Mouse (Mus musculus): Measurements from ENCODE around the gene 1700047I17Rik2. TPM values are rescaled to one million over a fixed set of nuclear protein-coding genes. Genes with fewer than 3 reads are reported as not detected.
"Not testable (repeated sequence)": the region's sequence is repeated elsewhere in the genome, so short reads cannot be mapped to it uniquely, and the experiment has no call there.

1700047I17Rik2 gene
- polyA plus RNA-seq (2015; fragmentation: Nextera tagmentation; extraction: Ambion mirVana): 0.71 TPM in 1 of 2 replicates, not detected in the other

DNA sequence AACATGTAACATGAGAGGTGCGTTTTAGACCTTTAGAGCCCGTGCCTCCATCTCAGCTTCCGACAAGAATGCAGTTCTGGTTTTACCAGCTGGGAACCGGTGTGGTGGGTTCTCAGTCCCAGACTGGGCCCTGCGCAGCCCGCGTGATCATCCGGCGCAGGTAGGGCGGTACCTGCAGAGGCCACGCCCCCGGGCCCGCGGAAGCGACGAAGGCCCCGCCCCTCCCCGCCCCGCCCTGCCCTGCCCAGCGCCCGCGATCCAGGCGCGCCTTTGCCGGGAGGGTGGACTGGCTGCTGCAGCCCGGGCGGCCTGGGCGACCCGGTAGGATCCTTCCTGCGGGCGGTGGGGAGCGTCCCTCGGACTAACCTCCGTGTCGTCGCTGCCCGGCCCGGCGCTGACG, at the start of gene 1700047I17Rik2:
Gene 1700047I17Rik2, plus strand, starts transcription at position 287 of the 400 bp plus-strand sequence.
- not testable (repeated sequence) for H3K4me3 ChIP-seq (ENCODE audit: low read depth, low read length); H3K9ac ChIP-seq (ENCODE audit: low read depth, low read length); H3K36me3 ChIP-seq (ENCODE audit: control insufficient read depth, insufficient read depth); H3K27me3 ChIP-seq (ENCODE audit: control insufficient read depth, insufficient read depth, low read depth, low read length); H3K4me1 ChIP-seq (ENCODE audit: control insufficient read depth, low read depth, low read length); H3K27ac ChIP-seq (ENCODE audit: low read length); H3K9me3 ChIP-seq (replicated peaks; ENCODE audit: control insufficient read depth, low read length); H3K4me2 ChIP-seq (ENCODE audit: low read depth, low read length)
- no CpG with 5 or more reads among the region's 40 CpGs for whole genome bisulfite sequencing (ENCODE audit: insufficient replicate concordance)
- peak; percentile 98 for ATAC-seq (ENCODE audit: low read depth)

DNA sequence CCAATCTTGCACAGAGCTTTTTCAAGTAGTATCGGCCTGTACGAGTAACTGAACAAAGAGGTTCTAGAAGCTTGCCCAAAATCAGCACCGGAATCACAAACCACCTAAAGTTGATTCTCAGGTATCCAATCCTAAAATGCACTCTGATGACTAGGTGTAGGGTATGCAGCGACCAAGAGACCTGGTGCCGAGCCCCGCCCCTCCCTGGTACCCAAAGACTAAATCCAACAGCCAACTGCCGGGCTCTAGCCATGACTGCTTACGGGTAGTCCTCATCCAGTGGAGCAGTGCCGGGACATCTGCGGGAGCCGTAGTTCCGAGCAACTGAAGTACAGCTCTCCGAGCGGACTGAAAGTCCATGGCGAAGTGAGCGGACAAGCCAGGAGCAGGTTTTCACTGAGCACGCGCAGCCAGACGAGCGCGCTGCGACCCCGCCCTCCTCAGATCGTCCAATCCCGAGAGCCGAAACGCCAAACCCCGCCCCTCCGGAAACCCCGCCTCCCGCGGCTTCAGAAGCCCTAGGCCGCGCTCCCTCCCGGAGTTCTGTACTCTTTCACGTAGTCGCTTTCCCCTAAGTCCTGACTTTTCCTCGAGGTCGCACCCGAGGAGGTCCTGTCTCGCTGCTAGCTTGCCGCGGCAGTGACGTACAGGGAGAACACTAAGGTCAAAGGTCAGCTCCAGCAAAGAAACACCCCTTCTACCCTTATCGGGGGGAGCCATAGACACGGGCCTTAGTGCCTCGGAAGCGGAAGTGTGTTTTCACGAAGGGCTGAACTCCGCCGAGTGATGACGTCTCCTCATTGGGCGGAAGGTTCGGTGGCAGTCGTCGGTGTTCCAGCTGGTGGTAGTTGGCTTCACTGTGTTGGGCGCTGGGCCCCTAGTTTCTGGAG, 44.6 kb upstream of the 1700047I17Rik2 start, which contains the start of gene Srp54b:
Gene Srp54b, plus strand, starts transcription at position 546 of the 890 bp plus-strand sequence.
- H3K4me2 ChIP-seq (ENCODE audit: low read depth, low read length); H3K9me3 ChIP-seq (replicated peaks; ENCODE audit: control insufficient read depth, low read length); H3K9ac ChIP-seq (ENCODE audit: low read depth, low read length); H3K36me3 ChIP-seq (ENCODE audit: control insufficient read depth, insufficient read depth); H3K4me1 ChIP-seq (ENCODE audit: control insufficient read depth, low read depth, low read length); H3K4me3 ChIP-seq (ENCODE audit: low read depth, low read length); H3K27me3 ChIP-seq (ENCODE audit: control insufficient read depth, insufficient read depth, low read depth, low read length); H3K27ac ChIP-seq (ENCODE audit: low read length): not testable (repeated sequence)
- peak; percentile 96 for ATAC-seq (ENCODE audit: low read depth)
- no CpG with 5 or more reads among the region's 57 CpGs for WGBS (ENCODE audit: insufficient replicate concordance)

DNA sequence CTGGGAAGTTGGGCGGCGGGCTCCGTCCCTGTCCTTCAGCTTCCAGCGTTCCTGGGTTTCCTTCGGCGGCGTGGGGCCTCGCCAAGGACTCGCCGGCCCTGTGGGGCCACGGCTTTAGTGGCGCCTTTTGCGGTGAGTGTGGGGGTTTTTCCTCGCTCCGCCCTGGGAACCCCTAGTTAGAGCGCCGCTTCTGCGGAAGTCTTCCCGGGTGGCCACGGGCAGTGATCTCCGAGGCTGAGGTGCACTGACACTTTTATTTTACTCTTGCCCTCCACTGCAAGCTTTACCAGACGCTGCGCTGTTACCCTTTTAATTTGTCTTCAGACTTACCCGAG, 44.0 kb upstream of the 1700047I17Rik2 start:
- WGBS (ENCODE audit: insufficient replicate concordance): 0% methylated on average over 9 of the region's 24 CpGs
- not testable (repeated sequence) for H3K9me3 ChIP-seq (replicated peaks; ENCODE audit: control insufficient read depth, low read length); H3K27ac ChIP-seq (ENCODE audit: low read length); H3K36me3 ChIP-seq (ENCODE audit: control insufficient read depth, insufficient read depth); H3K4me3 ChIP-seq (ENCODE audit: low read depth, low read length); H3K4me1 ChIP-seq (ENCODE audit: control insufficient read depth, low read depth, low read length); H3K27me3 ChIP-seq (ENCODE audit: control insufficient read depth, insufficient read depth, low read depth, low read length); H3K4me2 ChIP-seq (ENCODE audit: low read depth, low read length); H3K9ac ChIP-seq (ENCODE audit: low read depth, low read length)
- ATAC-seq (ENCODE audit: low read depth): peak; percentile 28

DNA sequence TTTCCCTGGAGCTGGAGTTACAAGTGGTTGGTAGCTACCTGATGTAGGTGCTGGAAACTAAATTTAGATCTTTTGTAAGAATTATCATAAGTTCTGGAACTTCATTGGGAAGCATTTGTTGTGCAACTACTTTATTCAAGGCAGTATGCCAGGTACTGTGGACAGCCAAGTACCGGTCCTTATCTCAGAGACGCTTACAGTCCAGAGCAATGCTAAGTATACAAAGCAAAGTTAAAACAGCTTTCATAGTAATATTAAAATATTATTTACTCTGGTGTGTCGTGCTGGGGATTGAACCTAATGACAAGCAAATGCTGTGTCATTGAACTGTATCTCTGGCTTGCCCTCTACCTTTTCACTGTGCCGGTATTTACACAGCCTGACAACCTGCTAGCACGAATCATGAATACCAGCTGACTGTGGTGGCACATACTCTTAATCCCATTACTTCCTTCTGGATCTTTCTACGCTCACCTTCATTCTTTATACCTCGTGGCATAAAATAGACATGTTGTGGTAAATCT, 32.3 kb upstream of the 1700047I17Rik2 start:
- not testable (repeated sequence) for H3K36me3 ChIP-seq (ENCODE audit: control insufficient read depth, insufficient read depth); H3K27ac ChIP-seq (ENCODE audit: low read length); H3K27me3 ChIP-seq (ENCODE audit: control insufficient read depth, insufficient read depth, low read depth, low read length); H3K4me1 ChIP-seq (ENCODE audit: control insufficient read depth, low read depth, low read length); H3K4me3 ChIP-seq (ENCODE audit: low read depth, low read length); H3K9ac ChIP-seq (ENCODE audit: low read depth, low read length); ATAC-seq (ENCODE audit: low read depth); H3K4me2 ChIP-seq (ENCODE audit: low read depth, low read length); H3K9me3 ChIP-seq (replicated peaks; ENCODE audit: control insufficient read depth, low read length)
- WGBS (ENCODE audit: insufficient replicate concordance): no CpG with 5 or more reads among the region's 7 CpGs

DNA sequence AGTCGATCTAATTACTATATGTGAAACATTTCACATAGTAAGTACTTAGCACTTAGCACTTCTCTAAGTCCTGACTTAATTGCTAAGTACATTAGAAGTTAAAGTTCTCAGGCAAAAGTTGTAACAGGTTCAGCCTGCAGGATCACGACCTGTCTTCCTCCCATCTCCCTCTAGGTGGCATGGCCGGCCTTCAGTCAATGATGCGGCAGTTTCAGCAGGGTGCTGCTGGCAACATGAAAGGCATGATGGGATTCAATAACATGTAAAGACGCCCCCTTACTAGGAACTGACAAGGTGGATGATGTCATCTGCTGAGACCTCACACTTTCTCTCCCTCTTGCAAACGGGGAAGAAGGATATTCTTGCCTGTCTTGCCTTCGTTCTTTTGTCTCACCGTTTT, 11.7 kb upstream of the 1700047I17Rik2 start:
- not testable (repeated sequence) for H3K4me3 ChIP-seq (ENCODE audit: low read depth, low read length); H3K9ac ChIP-seq (ENCODE audit: low read depth, low read length); H3K4me1 ChIP-seq (ENCODE audit: control insufficient read depth, low read depth, low read length); H3K27ac ChIP-seq (ENCODE audit: low read length); H3K4me2 ChIP-seq (ENCODE audit: low read depth, low read length); H3K27me3 ChIP-seq (ENCODE audit: control insufficient read depth, insufficient read depth, low read depth, low read length); H3K9me3 ChIP-seq (replicated peaks; ENCODE audit: control insufficient read depth, low read length); H3K36me3 ChIP-seq (ENCODE audit: control insufficient read depth, insufficient read depth); ATAC-seq (ENCODE audit: low read depth)
- WGBS (ENCODE audit: insufficient replicate concordance): no CpG with 5 or more reads among the region's 8 CpGs

- ATAC-seq (ENCODE audit: low read depth); H3K36me3 ChIP-seq (ENCODE audit: control insufficient read depth, insufficient read depth): not testable (repeated sequence)
Observed at GRCm38 (mm10) chr12:55189127-55189526, 10.3 kb upstream of the 1700047I17Rik2 start.

DNA sequence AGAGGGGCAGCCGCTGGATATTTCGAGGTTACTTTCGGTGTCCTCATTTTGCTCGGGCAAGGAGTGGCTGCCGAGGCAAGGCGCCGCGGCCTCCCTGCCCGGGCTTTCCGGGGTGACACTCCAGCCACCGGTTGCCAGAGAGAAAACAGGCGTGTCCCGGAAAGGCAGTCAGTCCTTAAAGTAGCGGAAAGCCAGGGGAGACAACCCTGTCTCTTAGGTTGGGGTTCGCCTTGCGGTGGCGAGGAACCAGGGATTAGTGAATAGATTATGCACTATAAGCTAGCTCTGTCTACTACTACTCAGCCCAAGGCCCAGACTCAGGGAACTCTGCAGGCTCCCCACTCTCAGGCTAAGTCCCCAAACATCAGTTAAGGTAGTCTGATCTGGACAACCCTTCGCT, 407 bp downstream of the 1700047I17Rik2 start:
- H3K4me3 ChIP-seq (ENCODE audit: low read depth, low read length); H3K27ac ChIP-seq (ENCODE audit: low read length); H3K36me3 ChIP-seq (ENCODE audit: control insufficient read depth, insufficient read depth); H3K4me2 ChIP-seq (ENCODE audit: low read depth, low read length); H3K9ac ChIP-seq (ENCODE audit: low read depth, low read length); H3K4me1 ChIP-seq (ENCODE audit: control insufficient read depth, low read depth, low read length); H3K27me3 ChIP-seq (ENCODE audit: control insufficient read depth, insufficient read depth, low read depth, low read length); H3K9me3 ChIP-seq (replicated peaks; ENCODE audit: control insufficient read depth, low read length): not testable (repeated sequence)
- no CpG with 5 or more reads among the region's 18 CpGs for WGBS (ENCODE audit: insufficient replicate concordance)
- peak; percentile 73 for ATAC-seq (ENCODE audit: low read depth)

More at GRCm38 (mm10) chr12:55189127-55189526, 10.3 kb upstream of the 1700047I17Rik2 start:
- H3K4me1 ChIP-seq (ENCODE audit: control insufficient read depth, low read depth, low read length); H3K27me3 ChIP-seq (ENCODE audit: control insufficient read depth, insufficient read depth, low read depth, low read length); H3K9ac ChIP-seq (ENCODE audit: low read depth, low read length); H3K4me3 ChIP-seq (ENCODE audit: low read depth, low read length); H3K4me2 ChIP-seq (ENCODE audit: low read depth, low read length); H3K9me3 ChIP-seq (replicated peaks; ENCODE audit: control insufficient read depth, low read length); H3K27ac ChIP-seq (ENCODE audit: low read length): not testable (repeated sequence)
- no CpG with 5 or more reads among the region's 5 CpGs for WGBS (ENCODE audit: insufficient replicate concordance)

GRCm38 (mm10) chr12:55212944-55213343, 13.6 kb downstream of the 1700047I17Rik2 start:
- H3K27me3 ChIP-seq (ENCODE audit: control insufficient read depth, insufficient read depth, low read depth, low read length); H3K4me3 ChIP-seq (ENCODE audit: low read depth, low read length); ATAC-seq (ENCODE audit: low read depth); H3K9ac ChIP-seq (ENCODE audit: low read depth, low read length); H3K27ac ChIP-seq (ENCODE audit: low read length); H3K4me1 ChIP-seq (ENCODE audit: control insufficient read depth, low read depth, low read length); H3K9me3 ChIP-seq (replicated peaks; ENCODE audit: control insufficient read depth, low read length); H3K4me2 ChIP-seq (ENCODE audit: low read depth, low read length); H3K36me3 ChIP-seq (ENCODE audit: control insufficient read depth, insufficient read depth): not testable (repeated sequence)
- no CpG with 5 or more reads among the region's 6 CpGs for WGBS (ENCODE audit: insufficient replicate concordance)
